Mouse (Mus musculus): ENCODE data around the gene Gm49337. TPM values are rescaled to one million over a fixed set of nuclear protein-coding genes. Genes with fewer than 3 reads are reported as not detected.

Gene Gm49337
- polyA plus RNA-seq, 1 experiment, result 2.7 TPM

DNA sequence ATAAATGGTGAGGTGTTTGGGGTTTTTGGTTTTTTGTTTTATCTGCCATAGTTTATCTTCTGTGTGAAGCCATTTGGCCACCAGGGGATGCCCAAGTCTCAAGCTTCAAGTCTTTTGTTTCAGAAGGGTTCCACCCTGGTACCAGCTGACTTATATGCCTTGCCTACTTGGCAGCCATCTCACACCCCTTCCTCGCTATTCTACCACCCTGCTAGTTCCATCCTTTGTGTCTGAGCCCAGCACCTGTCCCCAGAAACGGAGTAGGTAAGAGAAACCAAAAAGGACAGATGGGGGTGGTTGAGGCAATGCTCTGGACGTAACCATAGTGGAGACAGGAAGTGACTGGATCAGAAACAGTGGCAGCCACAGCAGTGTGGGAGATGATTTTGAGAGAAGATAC, 13.3 kb upstream of the Gm49337 start:
- TF ChIP-seq CTCF (IDR thresholded peaks at IDR 0.05; ENCODE audit: borderline replicate concordance, insufficient read depth, low read length), result no peak
- no peak for TF ChIP-seq POLR2A (IDR thresholded peaks at IDR 0.05; ENCODE audit: low read depth, low read length)
- H3K4me1 ChIP-seq (ENCODE audit: control insufficient read depth, insufficient read depth, low read length), result peaks cover 4% of the 10 kb centered on the region; the same call in 1 of the 2 replicates
- no peak overlapping the region for H3K27ac ChIP-seq (ENCODE audit: insufficient read depth, low read length)
- H3K4me3 ChIP-seq (ENCODE audit: insufficient read depth, low read length), result no peak overlapping the region

DNA sequence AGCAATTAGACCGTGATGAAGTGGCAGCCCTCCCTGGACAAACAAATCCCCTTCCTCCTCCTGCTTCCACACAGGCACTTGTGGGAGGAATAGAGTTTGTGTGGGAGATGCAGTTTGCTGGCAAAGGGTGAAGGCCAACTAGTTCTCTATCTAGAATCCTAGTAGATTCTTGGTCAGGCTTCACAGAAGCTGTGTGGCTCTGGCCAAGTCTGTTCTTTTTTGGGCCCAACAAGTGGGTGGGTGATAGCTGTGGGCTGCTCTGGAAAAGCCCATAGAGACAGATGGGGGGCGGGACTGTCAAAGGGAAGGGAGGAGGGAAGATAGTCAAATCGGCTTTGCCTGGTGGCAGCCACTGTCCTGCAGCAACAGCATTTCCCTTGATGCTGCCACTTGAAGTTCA, 12.4 kb upstream of the Gm49337 start:
- H3K27ac ChIP-seq (ENCODE audit: insufficient read depth, low read length), result no peak overlapping the region
- H3K4me1 ChIP-seq (ENCODE audit: control insufficient read depth, insufficient read depth, low read length), result peaks cover 12% of the 10 kb centered on the region
- TF ChIP-seq POLR2A (IDR thresholded peaks at IDR 0.05; ENCODE audit: low read depth, low read length), result no peak
- TF ChIP-seq CTCF (IDR thresholded peaks at IDR 0.05; ENCODE audit: borderline replicate concordance, insufficient read depth, low read length), result no peak
- H3K4me3 ChIP-seq (ENCODE audit: insufficient read depth, low read length), result no peak overlapping the region

DNA sequence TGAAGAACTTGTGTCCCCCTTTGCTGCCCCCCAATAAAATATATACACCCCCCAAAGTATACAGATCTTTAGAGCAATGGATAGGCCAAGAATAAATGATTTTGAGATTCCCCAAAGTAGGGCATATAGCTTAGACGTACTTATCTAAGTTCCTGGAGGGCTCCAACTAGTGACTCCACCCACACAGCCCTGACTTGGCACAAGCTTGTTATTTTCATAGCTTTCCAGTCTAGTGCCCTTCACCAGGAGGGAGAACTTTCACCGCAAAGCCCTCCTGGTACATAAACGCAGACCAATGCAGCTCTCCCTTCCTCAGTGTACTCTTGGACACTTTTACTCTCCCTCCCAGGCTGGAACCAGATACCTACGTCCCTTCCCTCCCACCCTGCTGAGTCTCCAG, 11.0 kb upstream of the Gm49337 start:
- H3K4me3 ChIP-seq (ENCODE audit: insufficient read depth, low read length), result no peak overlapping the region
- peaks cover 15% of the 10 kb centered on the region for H3K4me1 ChIP-seq (ENCODE audit: control insufficient read depth, insufficient read depth, low read length)
- no peak for TF ChIP-seq CTCF (IDR thresholded peaks at IDR 0.05; ENCODE audit: borderline replicate concordance, insufficient read depth, low read length)
- no peak for TF ChIP-seq POLR2A (IDR thresholded peaks at IDR 0.05; ENCODE audit: low read depth, low read length)
- no peak overlapping the region for H3K27ac ChIP-seq (ENCODE audit: insufficient read depth, low read length)

DNA sequence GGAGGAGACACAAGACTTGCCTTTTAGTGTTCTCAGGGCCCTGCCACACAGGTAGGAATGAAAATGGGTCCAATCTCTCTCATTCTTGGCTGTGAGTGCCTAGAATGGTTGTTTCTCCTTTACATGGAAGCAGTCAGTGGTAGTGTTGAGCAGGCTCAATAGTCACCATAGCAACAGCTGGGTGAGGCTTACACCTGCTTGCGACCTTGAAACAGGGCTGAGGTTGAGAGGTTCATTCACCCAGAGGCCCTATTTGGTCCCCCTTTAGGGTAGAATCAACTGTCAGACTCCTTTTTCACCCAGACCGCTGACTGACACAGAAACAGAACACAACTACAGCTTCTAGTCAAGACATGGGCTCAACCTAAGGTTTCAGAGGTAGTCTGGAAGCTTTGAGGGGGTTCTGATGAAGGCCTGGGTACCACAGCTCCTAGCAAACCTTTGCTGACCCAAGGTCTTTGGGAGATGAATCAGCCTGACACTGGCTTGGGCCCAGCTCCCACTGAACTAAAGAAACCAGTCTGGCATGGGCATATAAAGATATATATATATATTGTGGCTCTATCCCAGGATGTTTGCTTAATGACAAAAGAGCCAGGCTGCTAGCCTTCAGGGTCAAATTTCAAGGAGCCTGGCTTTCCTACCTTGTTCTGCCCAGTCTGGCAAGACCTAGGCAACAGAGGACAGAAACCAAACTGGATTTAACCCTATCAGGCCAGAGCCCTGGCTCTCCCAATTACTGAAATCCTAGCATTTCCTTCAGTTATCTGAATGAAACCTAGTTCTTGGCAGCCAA, 8.2 kb upstream of the Gm49337 start:
- peaks cover 15% of the 10 kb centered on the region for H3K4me1 ChIP-seq (ENCODE audit: control insufficient read depth, insufficient read depth, low read length)
- no peak; the same call in 1 of the 2 replicates for TF ChIP-seq POLR2A (IDR thresholded peaks at IDR 0.05; ENCODE audit: low read depth, low read length)
- no peak for TF ChIP-seq CTCF (IDR thresholded peaks at IDR 0.05; ENCODE audit: borderline replicate concordance, insufficient read depth, low read length)
- H3K4me3 ChIP-seq (ENCODE audit: insufficient read depth, low read length), result no peak overlapping the region
- H3K27ac ChIP-seq (ENCODE audit: insufficient read depth, low read length), result 0 out of 2 replicates have a peak overlapping the region, but pooled peaks have one; percentile 13

DNA sequence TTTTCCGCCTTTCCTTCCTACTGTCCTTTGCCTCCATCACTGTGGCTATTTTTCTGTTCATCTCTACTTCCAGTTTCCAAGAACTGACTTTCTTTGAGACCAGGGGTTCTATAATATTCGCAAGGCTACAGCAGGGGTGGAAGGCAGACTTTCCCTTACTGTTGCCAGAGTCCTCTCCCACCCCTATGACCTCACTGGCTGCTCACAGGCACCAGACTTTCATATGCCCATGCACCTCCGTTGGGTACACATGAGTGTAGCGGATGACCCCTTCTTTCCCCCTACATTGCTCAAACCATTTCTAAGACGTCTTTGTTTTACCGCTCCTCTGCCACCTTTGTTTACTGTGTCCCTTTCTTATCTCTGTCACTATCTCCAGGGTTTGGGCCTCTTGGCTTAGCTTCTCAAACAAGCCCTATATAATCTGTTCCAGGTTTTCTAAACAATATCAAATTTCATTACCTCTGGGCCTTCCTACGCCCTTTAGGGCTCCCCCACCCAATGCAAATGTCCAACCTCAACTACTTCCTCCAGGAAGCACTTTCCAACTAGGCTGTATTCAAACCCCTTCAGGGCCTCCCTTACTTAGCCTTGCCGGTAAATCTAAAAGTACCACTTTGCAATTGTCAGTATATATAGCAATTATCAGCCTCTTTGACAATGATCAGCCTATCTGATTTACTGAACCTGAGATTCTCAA, 7.3 kb upstream of the Gm49337 start:
- no peak for TF ChIP-seq CTCF (IDR thresholded peaks at IDR 0.05; ENCODE audit: borderline replicate concordance, insufficient read depth, low read length)
- no peak for TF ChIP-seq POLR2A (IDR thresholded peaks at IDR 0.05; ENCODE audit: low read depth, low read length)
- Histone ChIP-seq H3K4me1 (ENCODE audit: control insufficient read depth, insufficient read depth, low read length) (peaks cover 15% of the 10 kb centered on the region), H3K27ac (ENCODE audit: insufficient read depth, low read length) (no peak overlapping the region)

DNA sequence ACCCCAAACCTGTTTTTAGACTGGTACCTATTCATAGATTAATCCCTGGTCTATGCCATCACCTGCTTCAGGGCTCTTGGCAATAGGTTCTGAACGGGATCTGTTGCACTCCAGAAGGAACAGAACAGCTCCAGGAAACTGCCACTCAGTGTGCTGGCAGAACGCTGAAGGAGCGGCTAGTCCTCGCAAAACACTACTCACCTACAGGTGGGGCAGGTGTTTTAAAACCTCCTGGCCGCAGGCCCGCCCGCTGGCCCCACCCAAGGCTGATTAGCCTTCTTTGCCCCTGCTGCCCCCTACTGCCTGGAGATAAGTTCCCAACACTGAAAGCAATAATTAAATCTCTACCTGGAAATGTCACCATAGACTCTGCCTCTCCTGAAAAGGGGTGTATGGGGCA, 5.8 kb upstream of the Gm49337 start, which contains the start of gene Tspan1:
Tspan1 (minus strand) TSS at position 198 of the 400 bp plus-strand sequence.
- TF ChIP-seq CTCF (IDR thresholded peaks at IDR 0.05; ENCODE audit: borderline replicate concordance, insufficient read depth, low read length), result no peak
- TF ChIP-seq POLR2A (IDR thresholded peaks at IDR 0.05; ENCODE audit: low read depth, low read length), result no peak
- Histone ChIP-seq H3K4me3 (ENCODE audit: insufficient read depth, low read length) (no peak within 1 kb of the TSS), H3K27ac (ENCODE audit: insufficient read depth, low read length) (no peak within 1 kb of the TSS), H3K4me1 (ENCODE audit: control insufficient read depth, insufficient read depth, low read length) (peaks cover 15% of the 10 kb centered on the region)

More for the DNA sequence above, 7.3 kb upstream of the Gm49337 start:
- H3K4me3 ChIP-seq (ENCODE audit: insufficient read depth, low read length), result no peak overlapping the region

DNA sequence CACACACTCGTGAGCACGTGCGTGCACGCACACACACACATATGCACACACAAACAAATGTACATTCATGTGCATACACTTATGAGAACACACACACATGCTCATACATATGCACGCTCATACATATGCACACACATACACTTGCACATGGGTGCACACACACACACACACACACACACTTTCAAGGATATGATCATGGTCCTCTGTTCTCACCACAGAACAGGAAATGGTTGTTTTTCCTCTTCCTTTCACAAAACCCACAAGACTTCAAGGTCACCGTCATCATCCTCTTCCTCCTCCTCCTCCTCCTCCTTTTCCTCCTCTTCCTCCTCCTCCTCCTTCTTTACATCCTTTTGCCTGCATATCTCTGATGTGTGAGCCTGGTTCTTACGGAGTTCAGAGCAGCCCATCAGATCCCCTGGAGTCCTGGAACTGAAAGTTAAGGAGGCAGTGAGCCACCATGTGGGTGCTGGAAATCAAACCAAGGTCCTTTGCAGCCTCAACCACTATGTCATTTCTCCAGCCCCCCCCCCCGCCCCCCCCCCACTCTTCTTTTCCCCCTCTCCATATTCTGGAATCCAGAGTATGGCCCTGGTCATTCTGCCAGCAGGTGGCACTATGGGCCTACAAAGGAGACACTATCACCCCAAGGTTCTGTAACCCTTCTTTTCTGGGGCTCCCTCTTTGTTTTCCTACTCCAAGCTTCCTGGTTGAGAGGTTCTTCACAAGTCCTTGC, 4.4 kb upstream of the Gm49337 start:
- peak; percentile 47; the same call in 1 of the 2 replicates for TF ChIP-seq CTCF (IDR thresholded peaks at IDR 0.05; ENCODE audit: borderline replicate concordance, insufficient read depth, low read length)
- no peak for TF ChIP-seq POLR2A (IDR thresholded peaks at IDR 0.05; ENCODE audit: low read depth, low read length)
- Histone ChIP-seq H3K4me3 (ENCODE audit: insufficient read depth, low read length) (no peak overlapping the region), H3K4me1 (ENCODE audit: control insufficient read depth, insufficient read depth, low read length) (peaks cover 15% of the 10 kb centered on the region), H3K27ac (ENCODE audit: insufficient read depth, low read length) (no peak overlapping the region)

DNA sequence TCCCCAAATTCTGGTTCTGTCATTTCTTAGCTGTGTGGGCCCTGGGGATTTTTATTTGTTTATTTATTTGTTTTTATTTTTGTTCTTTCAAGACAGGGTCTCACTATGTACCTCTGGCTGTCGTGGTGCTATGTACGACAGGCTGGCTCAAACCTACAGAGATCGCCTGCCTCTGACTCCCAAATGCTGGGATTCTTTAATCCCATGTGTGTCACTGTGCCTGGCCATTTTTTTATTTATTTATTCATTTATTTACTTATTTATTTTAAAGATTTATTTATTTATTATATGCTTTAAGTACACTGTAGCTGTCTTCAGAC, 3.9 kb upstream of the Gm49337 start:
- H3K4me3 ChIP-seq (ENCODE audit: insufficient read depth, low read length), result no peak overlapping the region
- TF ChIP-seq CTCF (IDR thresholded peaks at IDR 0.05; ENCODE audit: borderline replicate concordance, insufficient read depth, low read length) (no peak), POLR2A (IDR thresholded peaks at IDR 0.05; ENCODE audit: low read depth, low read length) (no peak)
- peaks cover 15% of the 10 kb centered on the region for H3K4me1 ChIP-seq (ENCODE audit: control insufficient read depth, insufficient read depth, low read length)
- H3K27ac ChIP-seq (ENCODE audit: insufficient read depth, low read length), result no peak overlapping the region

DNA sequence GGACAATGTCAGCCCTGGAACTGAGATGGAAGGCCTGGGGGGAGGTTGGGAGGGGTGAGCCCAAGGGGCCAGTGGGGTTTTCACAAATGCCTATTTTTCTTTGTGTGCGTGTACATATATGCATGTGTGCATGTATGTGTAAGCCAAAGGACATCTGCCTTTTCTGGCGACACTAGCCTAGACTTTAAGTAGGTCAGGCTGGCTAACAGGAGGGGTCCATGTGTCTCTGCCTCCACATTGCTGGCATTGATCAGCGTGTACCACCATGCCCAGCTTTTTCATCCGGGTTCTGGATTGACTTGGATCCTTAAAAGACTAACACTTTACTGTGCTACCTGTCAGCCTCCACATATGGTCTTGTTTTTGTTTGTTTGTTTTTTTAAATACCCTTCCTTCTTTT, 568 bp downstream of the Gm49337 start:
- Histone ChIP-seq H3K27ac (ENCODE audit: insufficient read depth, low read length) (no peak overlapping the region), H3K4me3 (ENCODE audit: insufficient read depth, low read length) (no peak overlapping the region), H3K4me1 (ENCODE audit: control insufficient read depth, insufficient read depth, low read length) (peaks cover 15% of the 10 kb centered on the region)
- no peak for TF ChIP-seq CTCF (IDR thresholded peaks at IDR 0.05; ENCODE audit: borderline replicate concordance, insufficient read depth, low read length)
- TF ChIP-seq POLR2A (IDR thresholded peaks at IDR 0.05; ENCODE audit: low read depth, low read length), result no peak

Data from embryonic fibroblast, embryonic 13.5 days (primary cell).